Mouse (Mus musculus): ENCODE results near the gene 1700001P01Rik. TPM values are rescaled to one million over a fixed set of nuclear protein-coding genes. Genes with fewer than 3 reads are reported as not detected.

The 1700001P01Rik gene
- polyA plus RNA-seq, 2 experiments: 0.08 TPM; not detected in 1

- Histone ChIP-seq H3K36me3 (replicated peaks; ENCODE audit: control insufficient read depth, insufficient read depth, low read depth) (no peaks in the 10 kb centered on the region), H3K27me3 (ENCODE audit: control insufficient read depth, insufficient read depth, low read length) (no peaks in the 10 kb centered on the region), H3K4me3 (ENCODE audit: insufficient read depth in 1 of 2, low read depth in 2 of 2, low read length in 2 of 2) (no peak overlapping the region), H3K9ac (replicated peaks) (no peak overlapping the region), H3K4me1 (replicated peaks; ENCODE audit: control insufficient read depth in 2 of 2, insufficient read depth in 2 of 2, low read length in 1 of 2) (peaks cover 4 to 32% of the 10 kb centered on the region in 2 experiments), H3K27ac (no peak overlapping the region), H3K4me2 (ENCODE audit: low read depth) (no peak overlapping the region), H3K9me3 (ENCODE audit: control insufficient read depth, low read length) (no peaks in the 10 kb centered on the region)
- no peak for ATAC-seq (ENCODE audit: insufficient read depth)
- DNase-seq (ENCODE audit: low read depth in 3 of 3, low spot score in 3 of 3): no peak
- WGBS (ENCODE audit: insufficient replicate concordance): 36% methylated on average over 7 of the region's 7 CpGs
- TF ChIP-seq CTCF (IDR thresholded peaks at IDR 0.05; ENCODE audit: low read depth) (no peak), EP300 (IDR thresholded peaks at IDR 0.05; ENCODE audit: low read depth) (no peak)
Observed at GRCm38 (mm10) chr11:97810356-97810755, 34.6 kb upstream of the 1700001P01Rik start.

- H3K9me3 ChIP-seq (ENCODE audit: control insufficient read depth, low read length): no peaks in the 10 kb centered on the region
- WGBS (ENCODE audit: insufficient replicate concordance): 57% methylated on average over 7 of the region's 7 CpGs
- no peak overlapping the region for H3K9ac ChIP-seq (replicated peaks)
Observed at GRCm38 (mm10) chr11:97809235-97810121, 33.8 kb upstream of the 1700001P01Rik start.

GRCm38 (mm10) chr11:97808621-97809234 lies 33.0 kb upstream of the 1700001P01Rik start:
- H3K4me1 ChIP-seq (replicated peaks; ENCODE audit: control insufficient read depth in 2 of 2, insufficient read depth in 2 of 2, low read length in 1 of 2): peaks cover 6 to 39% of the 10 kb centered on the region in 2 experiments
- no peaks in the 10 kb centered on the region for H3K27me3 ChIP-seq (ENCODE audit: control insufficient read depth, insufficient read depth, low read length)
- H3K9ac ChIP-seq (replicated peaks): no peak overlapping the region
- TF ChIP-seq EP300 (IDR thresholded peaks at IDR 0.05; ENCODE audit: low read depth): no peak
- TF ChIP-seq CTCF (IDR thresholded peaks at IDR 0.05; ENCODE audit: low read depth): no peak
- no peak for DNase-seq (ENCODE audit: low read depth in 3 of 3, low spot score in 3 of 3)
- H3K9me3 ChIP-seq (ENCODE audit: control insufficient read depth, low read length): no peaks in the 10 kb centered on the region
- WGBS (ENCODE audit: insufficient replicate concordance): 66% methylated on average over 5 of the region's 5 CpGs
- no peak overlapping the region for H3K27ac ChIP-seq
- H3K36me3 ChIP-seq (replicated peaks; ENCODE audit: control insufficient read depth, insufficient read depth, low read depth): no peaks in the 10 kb centered on the region
- H3K4me3 ChIP-seq (ENCODE audit: insufficient read depth in 1 of 2, low read depth in 2 of 2, low read length in 2 of 2): no peak overlapping the region
- no peak for ATAC-seq (ENCODE audit: insufficient read depth)
- no peak overlapping the region for H3K4me2 ChIP-seq (ENCODE audit: low read depth)

More at GRCm38 (mm10) chr11:97809235-97810121, 33.8 kb upstream of the 1700001P01Rik start:
- Histone ChIP-seq H3K4me1 (replicated peaks; ENCODE audit: control insufficient read depth in 2 of 2, insufficient read depth in 2 of 2, low read length in 1 of 2) (peaks cover 6 to 37% of the 10 kb centered on the region in 2 experiments), H3K36me3 (replicated peaks; ENCODE audit: control insufficient read depth, insufficient read depth, low read depth) (no peaks in the 10 kb centered on the region), H3K27ac (no peak overlapping the region), H3K4me3 (ENCODE audit: insufficient read depth in 1 of 2, low read depth in 2 of 2, low read length in 2 of 2) (no peak overlapping the region), H3K4me2 (ENCODE audit: low read depth) (no peak overlapping the region), H3K27me3 (ENCODE audit: control insufficient read depth, insufficient read depth, low read length) (no peaks in the 10 kb centered on the region)
- no peak for DNase-seq (ENCODE audit: low read depth in 3 of 3, low spot score in 3 of 3)
- TF ChIP-seq CTCF (IDR thresholded peaks at IDR 0.05; ENCODE audit: low read depth) (no peak), EP300 (IDR thresholded peaks at IDR 0.05; ENCODE audit: low read depth) (no peak)
- no peak for ATAC-seq (ENCODE audit: insufficient read depth)

- H3K4me2 ChIP-seq (ENCODE audit: low read depth): no peak overlapping the region
- 56% methylated on average over 2 of the region's 2 CpGs for WGBS (ENCODE audit: insufficient replicate concordance)
- DNase-seq (ENCODE audit: low read depth in 3 of 3, low spot score in 3 of 3): no peak
Observed at GRCm38 (mm10) chr11:97808093-97808492, 32.4 kb upstream of the 1700001P01Rik start.

GRCm38 (mm10) chr11:97807626-97808025 lies 31.9 kb upstream of the 1700001P01Rik start:
- Histone ChIP-seq H3K36me3 (replicated peaks; ENCODE audit: control insufficient read depth, insufficient read depth, low read depth) (no peaks in the 10 kb centered on the region), H3K4me2 (ENCODE audit: low read depth) (no peak overlapping the region), H3K27me3 (ENCODE audit: control insufficient read depth, insufficient read depth, low read length) (no peaks in the 10 kb centered on the region), H3K4me3 (ENCODE audit: insufficient read depth in 1 of 2, low read depth in 2 of 2, low read length in 2 of 2) (no peak overlapping the region), H3K9ac (replicated peaks) (no peak overlapping the region), H3K27ac (no peak overlapping the region), H3K9me3 (ENCODE audit: control insufficient read depth, low read length) (no peaks in the 10 kb centered on the region), H3K4me1 (replicated peaks; ENCODE audit: control insufficient read depth in 2 of 2, insufficient read depth in 2 of 2, low read length in 1 of 2) (peaks cover 6 to 39% of the 10 kb centered on the region in 2 experiments)
- ATAC-seq (ENCODE audit: insufficient read depth) (no peak), DNase-seq (ENCODE audit: low read depth in 3 of 3, low spot score in 3 of 3) (no peak)
- TF ChIP-seq CTCF (IDR thresholded peaks at IDR 0.05; ENCODE audit: low read depth): no peak
- no peak for TF ChIP-seq EP300 (IDR thresholded peaks at IDR 0.05; ENCODE audit: low read depth)
- WGBS (ENCODE audit: insufficient replicate concordance): 37% methylated on average over 6 of the region's 6 CpGs

More at GRCm38 (mm10) chr11:97808093-97808492, 32.4 kb upstream of the 1700001P01Rik start:
- Histone ChIP-seq H3K9ac (replicated peaks) (no peak overlapping the region), H3K36me3 (replicated peaks; ENCODE audit: control insufficient read depth, insufficient read depth, low read depth) (no peaks in the 10 kb centered on the region), H3K4me1 (replicated peaks; ENCODE audit: control insufficient read depth in 2 of 2, insufficient read depth in 2 of 2, low read length in 1 of 2) (peaks cover 6 to 39% of the 10 kb centered on the region in 2 experiments), H3K27me3 (ENCODE audit: control insufficient read depth, insufficient read depth, low read length) (no peaks in the 10 kb centered on the region), H3K9me3 (ENCODE audit: control insufficient read depth, low read length) (no peaks in the 10 kb centered on the region), H3K27ac (no peak overlapping the region), H3K4me3 (ENCODE audit: insufficient read depth in 1 of 2, low read depth in 2 of 2, low read length in 2 of 2) (no peak overlapping the region)
- TF ChIP-seq EP300 (IDR thresholded peaks at IDR 0.05; ENCODE audit: low read depth): no peak
- no peak for TF ChIP-seq CTCF (IDR thresholded peaks at IDR 0.05; ENCODE audit: low read depth)
- no peak for ATAC-seq (ENCODE audit: insufficient read depth)

Data from liver, embryonic 14.5 days (tissue).